Mouse (Mus musculus) left cerebral cortex, postnatal 25 days (tissue): Measurements from ENCODE around the gene Nbl1. TPM values are rescaled to one million over a fixed set of nuclear protein-coding genes. Genes with fewer than 3 reads are reported as not detected.

Experiments used
- DNase-seq, 2 experiments: peaks; one replicate each; pipeline ENCODE4 v3.0.0; 2022; ENCODE audit warnings: low spot score in 2 of 2, mixed read lengths in 1 of 2
- intact Hi-C: fragments of 180-260 bp; cut with DNase I; formaldehyde crosslinking; loops from one replicate; pipeline ENCODE4 v1.15.1; 2025
- total RNA-seq, 2 experiments: library from RNA; stranded (reverse); gene quantifications; 2 replicates each; pipeline ENCODE4 v1.2.3; 2021

The Nbl1 gene
- total RNA-seq, 2 experiments from 2014 or later = 65.9 to 78.4 TPM

- intact Hi-C loops = no loop called here
- DNase-seq = no peak
Observed at GRCm38 (mm10) chr4:139110858-139111257, 18.1 kb upstream of the Nbl1 start.

DNA sequence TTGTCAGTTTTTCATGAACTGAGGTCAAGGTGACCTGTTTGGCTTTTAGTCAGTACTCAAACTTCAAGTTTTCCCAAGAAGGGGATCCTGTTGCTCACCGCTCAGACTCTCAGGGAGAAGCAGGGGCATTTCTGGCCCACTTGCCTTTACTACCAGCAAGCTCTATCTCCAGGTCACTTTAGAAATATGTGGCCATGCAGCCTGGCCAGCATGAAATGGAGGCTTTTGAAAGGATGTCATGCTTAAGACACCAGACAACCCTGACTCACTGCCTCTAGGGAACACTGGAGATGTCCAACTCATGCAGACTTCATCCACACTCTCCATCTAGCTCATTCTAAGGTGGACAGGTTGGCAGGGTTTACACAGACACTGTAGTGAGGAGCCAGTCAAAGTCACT is 12.7 kb upstream of the Nbl1 start:
- intact Hi-C loops = no loop called here
- DNase-seq = no peak

DNA sequence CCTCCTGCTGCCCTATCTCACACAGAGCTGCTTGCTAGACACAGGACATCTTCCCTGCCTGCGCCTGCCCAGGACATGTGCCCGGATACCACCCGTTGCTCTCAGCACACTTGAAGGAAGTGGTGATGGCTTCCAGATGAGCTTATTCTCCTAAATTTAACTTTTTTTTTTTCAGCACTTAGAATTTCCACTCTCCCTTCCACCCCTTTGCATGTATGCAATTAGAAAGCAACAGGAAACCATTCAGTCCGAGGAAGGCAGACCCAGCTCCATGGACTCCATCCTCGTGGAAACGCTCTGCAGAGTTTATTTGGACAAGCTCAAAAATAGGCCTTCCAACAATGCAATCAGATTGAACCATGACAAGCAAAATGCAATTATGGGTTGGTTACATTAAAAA is 8.8 kb upstream of the Nbl1 start:
- no peak for DNase-seq
- intact Hi-C loops = no loop called here

GRCm38 (mm10) chr4:139100326-139100725 is 7.5 kb upstream of the Nbl1 start:
- intact Hi-C loops = no loop called here

DNA sequence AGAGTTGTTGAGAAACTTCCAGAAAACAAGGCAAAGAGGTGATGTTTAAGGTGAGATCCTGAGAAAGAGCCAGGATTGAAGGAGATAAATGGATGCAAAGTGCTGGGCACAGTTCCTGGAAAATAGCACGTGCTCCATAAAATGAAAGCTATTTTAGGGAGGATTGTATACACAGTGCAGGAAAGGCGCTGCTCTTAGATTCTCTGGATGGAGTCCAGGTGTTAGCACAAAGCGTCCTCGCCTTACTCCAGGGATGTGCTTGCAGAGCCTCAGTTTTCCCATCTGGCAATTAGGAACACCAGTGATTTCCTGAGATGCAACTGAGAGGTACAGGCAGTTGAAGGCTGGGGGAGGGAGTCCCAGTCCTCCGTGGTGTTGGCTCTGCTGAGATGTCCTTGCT is 3.4 kb upstream of the Nbl1 start:
- intact Hi-C loops = no loop called here
- DNase-seq = peak in 1 of 2 experiments; percentile 28

More at GRCm38 (mm10) chr4:139100326-139100725, 7.5 kb upstream of the Nbl1 start:
- no peak for DNase-seq

GRCm38 (mm10) chr4:139095406-139095805 is 2.6 kb upstream of the Nbl1 start:
- intact Hi-C loops = no loop called here
- no peak for DNase-seq

DNA sequence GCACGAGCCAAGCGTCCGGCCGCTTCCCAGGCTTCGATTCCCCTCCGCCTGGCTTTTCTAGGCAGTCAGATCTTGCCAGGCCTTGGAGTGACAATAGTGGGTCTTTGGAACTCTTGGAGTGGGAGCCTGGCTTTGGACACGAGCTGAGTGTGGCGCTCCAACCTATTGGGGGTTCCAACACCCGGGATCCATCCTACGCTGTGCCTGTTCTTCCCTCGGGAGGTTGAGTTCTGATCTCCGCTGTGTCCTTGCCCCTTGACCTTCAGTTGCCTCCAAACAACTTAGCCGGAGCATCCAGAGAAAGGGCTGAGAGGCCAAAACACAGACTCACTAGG is 370 bp upstream of the Nbl1 start:
- intact Hi-C loops = loop anchor here (5.0 kb wide), 1 partner anchor 99 kb away; the partner anchor contains the start of gene Capzb
- no peak for DNase-seq

DNA sequence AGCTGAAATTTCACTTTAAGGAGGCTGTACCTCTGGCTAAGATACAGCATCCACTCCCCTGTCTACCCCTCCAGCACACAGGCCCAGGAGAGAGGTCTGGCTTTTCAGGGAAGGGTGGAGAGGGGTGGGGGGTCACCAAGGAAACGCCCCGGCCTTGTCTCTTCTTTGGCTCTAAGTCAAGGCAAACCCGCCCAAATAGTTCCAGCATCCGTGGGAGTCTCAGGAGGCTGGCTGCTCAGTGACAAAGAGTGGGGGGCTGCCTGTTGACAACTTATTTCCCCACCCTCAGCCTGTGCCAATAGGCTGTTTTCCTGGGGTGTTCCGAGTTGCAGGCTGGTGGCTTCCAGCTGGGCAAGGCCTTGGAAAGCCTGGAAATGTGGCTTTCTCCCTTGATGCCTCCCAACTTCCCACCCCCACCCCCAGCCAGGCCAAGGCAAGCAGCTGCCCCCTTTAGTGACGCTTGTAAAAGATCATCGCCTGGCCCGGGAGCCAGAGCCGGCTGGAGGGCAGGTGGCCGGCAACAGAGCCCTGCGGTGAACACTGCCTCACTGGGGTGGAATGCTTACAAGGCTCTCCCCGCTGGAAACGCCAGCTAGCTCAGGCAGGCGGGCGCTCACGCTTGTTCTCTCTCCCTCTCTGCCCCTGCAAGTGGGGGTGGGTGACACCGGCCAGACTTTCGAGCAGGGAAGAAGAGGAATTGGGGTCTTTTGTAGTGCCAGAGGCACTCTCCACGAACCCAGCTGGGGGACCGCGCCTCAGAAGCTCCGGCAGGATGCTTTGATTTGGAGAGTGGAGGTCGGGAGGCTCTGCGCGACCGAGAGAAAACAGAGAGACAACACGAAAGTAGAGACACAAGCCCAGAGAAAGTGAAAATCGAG is 1.1 kb downstream of the Nbl1 start:
- no peak for DNase-seq
- intact Hi-C loops = loop anchor here (5.0 kb wide), 1 partner anchor 101 kb away; the partner anchor contains the start of gene Capzb

DNA sequence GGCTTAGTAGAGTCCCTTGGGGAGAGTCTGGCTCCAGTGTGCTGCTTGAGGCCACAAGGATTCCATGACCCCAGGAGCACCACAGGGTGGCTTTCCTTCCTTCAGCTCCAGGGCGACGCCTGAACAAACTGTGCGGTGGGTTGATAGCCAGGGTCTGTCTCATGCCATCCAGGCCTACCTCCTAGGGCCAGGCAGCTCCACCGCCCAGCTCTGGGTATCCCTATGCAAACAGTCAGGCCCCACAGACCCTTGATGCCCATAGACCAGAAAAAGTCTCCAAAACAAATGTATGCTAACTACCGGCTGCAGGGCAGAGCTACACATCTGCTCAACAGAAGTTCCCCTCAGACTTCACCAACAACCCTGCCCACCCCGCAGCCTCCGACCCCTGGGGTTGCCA is 1.7 kb downstream of the Nbl1 start:
- no peak for DNase-seq
- intact Hi-C loops = loop anchor here (5.0 kb wide), 1 partner anchor 101 kb away; the partner anchor contains the start of gene Capzb

DNA sequence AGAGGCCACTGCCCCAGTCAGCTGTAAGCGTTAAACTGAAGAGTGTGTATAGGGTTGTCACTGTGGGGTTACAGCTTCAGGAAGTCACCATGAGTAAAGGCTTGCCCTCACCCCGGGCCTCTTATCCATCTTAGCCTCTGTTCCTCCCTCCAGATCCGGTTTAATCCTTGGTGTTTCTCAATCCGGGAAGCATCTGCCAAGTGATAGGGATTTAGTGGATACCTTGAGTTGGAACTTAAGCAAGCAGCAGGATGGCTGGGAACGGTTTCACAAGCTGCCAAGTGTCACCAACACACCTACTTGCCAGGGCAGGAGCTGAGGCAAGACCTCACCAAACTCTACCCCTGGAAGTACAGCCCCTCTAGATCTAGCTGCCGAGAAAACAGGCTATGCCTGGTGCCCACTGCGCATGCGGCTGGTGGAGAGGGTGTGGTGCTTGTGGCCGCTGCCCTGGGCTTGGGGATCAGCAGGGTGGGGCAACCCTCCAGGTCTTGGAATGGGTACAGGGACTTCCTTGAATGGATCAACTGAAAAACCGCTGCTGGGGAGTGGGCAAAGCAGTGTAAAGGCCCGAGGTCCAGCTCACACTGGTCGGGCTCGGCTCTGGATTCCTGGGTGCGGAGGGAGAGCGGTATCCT is 2.4 kb downstream of the Nbl1 start:
- no peak for DNase-seq
- intact Hi-C loops = loop anchor here (5.0 kb wide), 1 partner anchor 102 kb away; the partner anchor contains the start of gene Capzb

- intact Hi-C loops = loop anchor here (5.0 kb wide), 1 partner anchor 243 kb away; no protein-coding TSS in a partner anchor
- DNase-seq = no peak
Observed at GRCm38 (mm10) chr4:139088982-139089671, 3.7 kb downstream of the Nbl1 start.

DNA sequence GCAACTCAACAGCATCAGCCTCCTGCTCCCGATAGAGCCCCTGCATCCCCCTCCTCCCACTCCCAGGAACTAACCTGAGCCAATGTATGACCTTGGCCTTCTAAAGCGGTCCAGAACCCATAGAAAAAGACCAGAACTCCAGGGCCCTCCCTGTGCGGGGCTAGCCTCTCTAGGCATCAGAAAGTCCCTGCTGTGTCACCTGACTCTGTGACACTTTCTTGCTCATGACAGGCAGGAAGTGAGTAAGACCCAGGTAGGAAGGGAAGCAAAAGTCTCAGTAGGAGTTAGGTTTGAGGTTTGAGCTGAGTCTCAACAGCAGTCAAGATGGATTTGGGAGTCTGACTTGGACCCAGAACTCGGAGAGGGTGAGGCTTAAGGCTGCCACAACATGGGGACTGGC is 5.8 kb downstream of the Nbl1 start:
- intact Hi-C loops = loop anchor here (1.0 to 5.0 kb wide), 3 partner anchors 165 to 245 kb away; no protein-coding TSS in a partner anchor
- no peak for DNase-seq

DNA sequence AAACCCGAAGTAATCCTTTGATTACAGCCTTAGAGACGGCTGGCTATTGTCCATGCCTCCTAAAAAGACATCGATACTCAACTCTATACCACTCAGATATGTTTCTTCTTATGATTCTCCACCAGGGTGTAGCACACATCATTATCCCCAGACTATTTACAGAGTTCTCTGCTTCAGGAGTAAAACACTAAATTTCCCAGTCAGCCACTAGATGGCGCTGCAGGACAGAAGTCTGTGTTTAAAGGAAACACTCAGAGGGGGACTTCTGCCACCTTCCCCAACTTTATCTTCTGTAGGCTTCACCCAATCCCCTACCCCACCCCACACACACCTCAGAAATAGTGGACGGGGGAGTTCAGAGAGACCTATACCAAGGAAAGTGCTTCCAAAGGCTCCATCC is 6.8 kb downstream of the Nbl1 start:
- intact Hi-C loops = loop anchor here (1.0 to 5.0 kb wide), 3 partner anchors 166 to 246 kb away; no protein-coding TSS in a partner anchor

DNA sequence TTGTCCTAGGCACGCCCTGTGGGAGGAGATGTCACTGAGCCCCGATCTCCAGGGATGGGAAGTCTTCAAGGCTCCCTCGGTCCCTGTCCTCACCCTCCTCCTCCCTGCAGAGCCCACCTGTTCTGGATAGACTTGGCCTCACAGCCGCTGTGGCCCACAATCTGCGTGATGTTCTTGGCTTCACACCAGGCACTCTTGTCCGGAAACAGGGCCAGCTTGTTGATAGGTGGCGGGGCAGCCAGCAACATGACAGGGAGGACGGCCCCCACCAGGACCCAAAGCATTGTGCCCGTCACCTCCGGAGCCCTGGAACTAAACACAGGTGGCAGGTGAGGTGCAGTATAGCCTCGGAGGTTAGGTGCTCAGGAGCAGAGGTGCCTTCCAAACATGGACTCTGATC is 7.5 kb downstream of the Nbl1 start:
- no peak for DNase-seq
- intact Hi-C loops = loop anchor here (5.0 kb wide), 1 partner anchor 247 kb away; no protein-coding TSS in a partner anchor

More for the DNA sequence above, 6.8 kb downstream of the Nbl1 start:
- peak; percentile 85 to 91 for DNase-seq

DNA sequence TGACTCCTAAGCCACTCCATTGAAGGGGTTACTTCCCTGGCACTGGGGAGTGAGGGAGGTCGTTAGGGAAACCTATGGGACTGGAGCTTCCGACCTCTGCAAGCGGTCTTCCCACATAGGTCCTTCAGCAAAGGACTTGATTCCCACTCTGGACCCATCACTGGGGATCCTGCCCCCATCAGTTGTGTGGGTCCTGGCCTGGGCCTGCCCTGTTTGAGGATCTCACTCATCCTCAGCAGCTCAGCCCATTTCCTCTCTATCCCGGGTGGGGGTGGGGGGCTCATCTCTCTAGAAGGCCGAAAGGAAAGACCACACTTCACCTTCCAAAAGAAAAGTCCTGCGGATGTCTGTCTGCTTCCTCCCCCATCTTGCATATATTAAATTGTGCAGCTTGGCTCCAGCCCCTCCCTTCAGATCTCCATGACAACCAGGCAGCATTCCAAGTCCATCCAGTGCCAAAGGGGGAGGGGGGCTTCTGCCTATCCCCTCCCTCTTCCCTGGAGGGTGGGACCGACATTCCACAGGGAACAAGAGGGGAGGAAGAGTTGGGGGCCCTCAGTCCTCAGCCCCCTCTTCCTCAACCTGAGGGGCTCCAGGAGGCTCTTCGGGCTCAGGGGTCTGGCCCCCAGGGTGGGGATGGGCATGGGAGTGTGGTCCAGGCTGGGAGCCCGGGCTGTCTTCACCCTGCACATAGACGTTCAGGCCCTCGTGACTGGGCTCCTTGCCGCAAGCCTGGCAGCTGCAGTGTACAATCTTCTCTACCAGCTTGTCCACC is 9.8 kb downstream of the Nbl1 start:
- intact Hi-C loops = no loop called here
- no peak for DNase-seq

DNA sequence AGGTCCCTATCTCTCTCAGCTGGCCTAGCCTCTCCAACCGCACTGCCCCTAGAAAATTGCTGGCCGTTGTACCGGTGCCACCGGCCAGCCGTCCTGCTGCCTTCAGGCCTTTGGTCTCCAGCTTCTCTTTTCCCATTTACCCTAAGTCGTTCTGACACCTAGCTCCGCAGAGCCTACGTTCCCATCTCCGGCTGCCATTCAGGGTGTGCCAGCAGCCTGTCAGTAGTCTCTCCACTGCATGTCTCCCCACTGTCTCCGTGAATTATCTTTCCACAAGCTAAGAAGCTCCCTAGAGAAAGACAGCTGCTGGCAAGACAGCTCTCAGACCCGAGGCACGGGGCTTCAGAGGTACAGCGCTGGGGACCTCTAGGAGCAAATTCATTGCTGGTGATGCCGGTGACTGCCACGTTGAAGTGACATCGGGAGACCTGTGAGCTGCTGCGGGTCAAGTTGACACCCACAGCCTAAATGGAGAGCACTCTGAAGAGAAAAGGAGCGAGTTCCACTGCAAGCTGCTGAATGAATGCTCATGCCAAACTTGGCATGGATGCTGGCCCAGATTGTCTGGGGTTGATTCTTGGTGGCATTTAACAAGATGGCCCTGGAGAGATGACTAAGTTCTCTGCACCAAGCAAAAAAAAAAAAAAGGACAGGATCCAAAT is 11.4 kb downstream of the Nbl1 start:
- DNase-seq = peak in 1 of 2 experiments; percentile 68
- intact Hi-C loops = no loop called here

- intact Hi-C loops = no loop called here
- DNase-seq = no peak
Observed at GRCm38 (mm10) chr4:139080259-139080658, 12.5 kb downstream of the Nbl1 start.

- DNase-seq = no peak
- intact Hi-C loops = loop anchor here (5.0 kb wide), 2 partner anchors 82 to 107 kb away; partner anchors contain the start of gene Tmco4
Observed at GRCm38 (mm10) chr4:139079439-139079838, 13.4 kb downstream of the Nbl1 start.

- no peak for DNase-seq
- intact Hi-C loops = loop anchor here (1.0 to 5.0 kb wide), 3 partner anchors 81 to 156 kb away; partner anchors contain the start of gene Tmco4
Observed at GRCm38 (mm10) chr4:139078726-139079125, 14.1 kb downstream of the Nbl1 start.
